18 mouse cellular contexts compared by ENCODE assay signal in genomic region chr2:75542331-75542730, GRCm38 (mm10).
DNase-seq lines count a peak whose midpoint lies in the region; ATAC-seq and TF ChIP-seq lines count a peak whose summit lies in the region.
"Had no signal": no experiment of that assay in that cellular context is flagged by ENCODE, and none has a peak within 500 bp of the region (broad histone marks: within the 10 kb centered on the region; RNA-seq: fewer than 3 reads in every experiment).

No protein-coding gene starts in this region.

- H3K4me3 ChIP-seq in forebrain, embryonic 14.5 days (ENCODE audit: low read depth, low read length) = no peak overlapping the region
- H3K4me3 ChIP-seq in forebrain, embryonic 16.5 days (replicated peaks; ENCODE audit: low read length) = no peak overlapping the region
- H3K4me3 ChIP-seq in lung, embryonic 14.5 days (ENCODE audit: low read depth, low read length) = no peak overlapping the region
- no peak overlapping the region for H3K4me3 ChIP-seq in midbrain, postnatal 0 days (ENCODE audit: low read depth, low read length)
- no peak overlapping the region for H3K4me3 ChIP-seq in midbrain, embryonic 13.5 days (replicated peaks)
- H3K4me3 ChIP-seq: embryonic facial prominence, embryonic 13.5 days; erythroblast, embryonic 14.5 days; forebrain, embryonic 10.5 days; forebrain, embryonic 15.5 days; heart, embryonic 10.5 days; hindbrain, embryonic 12.5 days had no signal

- H3K9ac ChIP-seq in forebrain, embryonic 14.5 days (ENCODE audit: low read length) = no peak overlapping the region
- no peak overlapping the region for H3K9ac ChIP-seq in forebrain, embryonic 16.5 days (replicated peaks; ENCODE audit: low read depth, low read length)
- H3K9ac ChIP-seq in lung, embryonic 14.5 days = no peak overlapping the region
- H3K9ac ChIP-seq in midbrain, postnatal 0 days (replicated peaks; ENCODE audit: low read length, poor library complexity, severe bottlenecking) = no peak overlapping the region
- no peak overlapping the region for H3K9ac ChIP-seq in midbrain, embryonic 13.5 days (replicated peaks)
- H3K9ac ChIP-seq: embryonic facial prominence, embryonic 13.5 days; forebrain, embryonic 15.5 days; hindbrain, embryonic 12.5 days had no signal

- H3K9me3 ChIP-seq in forebrain, embryonic 14.5 days (replicated peaks; ENCODE audit: control insufficient read depth, low read length) = no peaks in the 10 kb centered on the region
- H3K9me3 ChIP-seq in forebrain, embryonic 16.5 days (ENCODE audit: control insufficient read depth, low read length) = no peaks in the 10 kb centered on the region
- H3K9me3 ChIP-seq in lung, embryonic 14.5 days (ENCODE audit: low read depth, low read length) = no peaks in the 10 kb centered on the region
- H3K9me3 ChIP-seq in midbrain, postnatal 0 days (ENCODE audit: low read length) = no peaks in the 10 kb centered on the region
- H3K9me3 ChIP-seq in midbrain, embryonic 13.5 days = no peaks in the 10 kb centered on the region
- H3K9me3 ChIP-seq: embryonic facial prominence, embryonic 13.5 days; forebrain, embryonic 10.5 days; forebrain, embryonic 15.5 days; heart, embryonic 10.5 days; hindbrain, embryonic 12.5 days had no signal

- 83% methylated on average over 5 of the region's 5 CpGs for WGBS in forebrain, embryonic 14.5 days
- WGBS in forebrain, embryonic 16.5 days = 65% methylated on average over 5 of the region's 5 CpGs
- 56% methylated on average over 5 of the region's 5 CpGs for WGBS in lung, embryonic 14.5 days
- WGBS in midbrain, postnatal 0 days = 79% methylated on average over 5 of the region's 5 CpGs
- 88% methylated on average over 5 of the region's 5 CpGs for WGBS in midbrain, embryonic 13.5 days

- no peaks in the 10 kb centered on the region for H3K36me3 ChIP-seq in forebrain, embryonic 14.5 days (ENCODE audit: control insufficient read depth, insufficient read depth, low read length)
- no peaks in the 10 kb centered on the region for H3K36me3 ChIP-seq in forebrain, embryonic 16.5 days (ENCODE audit: control insufficient read depth, insufficient read depth)
- no peaks in the 10 kb centered on the region for H3K36me3 ChIP-seq in lung, embryonic 14.5 days (ENCODE audit: insufficient read depth)
- no peaks in the 10 kb centered on the region for H3K36me3 ChIP-seq in midbrain, postnatal 0 days (ENCODE audit: insufficient read depth, low read length)
- H3K36me3 ChIP-seq in midbrain, embryonic 13.5 days = no peaks in the 10 kb centered on the region
- H3K36me3 ChIP-seq: embryonic facial prominence, embryonic 13.5 days; forebrain, embryonic 10.5 days; forebrain, embryonic 15.5 days; heart, embryonic 10.5 days; hindbrain, embryonic 12.5 days had no signal

- DNase-seq in forebrain, embryonic 14.5 days (ENCODE audit: low spot score) = peak; percentile 37
- DNase-seq in lung, embryonic 14.5 days = peak; percentile 69
- DNase-seq in lung, postnatal 14 days = no peak
- DNase-seq in midbrain, postnatal 0 days (ENCODE audit: low spot score) = peak; percentile 26
- DNase-seq: adrenal gland, postnatal 10 days; cerebellum, adult 11-12 months; cerebellum, adult 9-10 months; cerebellum, postnatal 25 days; gastrocnemius, postnatal 10 days had no signal

- TF ChIP-seq CTCF in lung, embryonic 14.5 days (IDR thresholded peaks at IDR 0.05; ENCODE audit: low read depth) = no peak
- TF ChIP-seq CTCF in midbrain, postnatal 0 days (IDR thresholded peaks at IDR 0.05) = no peak

- no peaks in the 10 kb centered on the region for H3K4me1 ChIP-seq in forebrain, embryonic 14.5 days (ENCODE audit: control insufficient read depth, insufficient read depth, low read length)
- H3K4me1 ChIP-seq in forebrain, embryonic 16.5 days (replicated peaks; ENCODE audit: control insufficient read depth, insufficient read depth, low read length) = no peaks in the 10 kb centered on the region
- no peaks in the 10 kb centered on the region for H3K4me1 ChIP-seq in lung, embryonic 14.5 days (ENCODE audit: insufficient read depth)
- no peaks in the 10 kb centered on the region for H3K4me1 ChIP-seq in midbrain, postnatal 0 days (ENCODE audit: insufficient read depth, low read length)
- 0 out of 2 replicates have a peak, but pooled peaks cover 3% of the 10 kb centered on the region for H3K4me1 ChIP-seq in midbrain, embryonic 13.5 days (replicated peaks)
- H3K4me1 ChIP-seq: embryonic facial prominence, embryonic 13.5 days; forebrain, embryonic 15.5 days had no signal

- no peak for ATAC-seq in forebrain, embryonic 14.5 days
- no peak for ATAC-seq in forebrain, embryonic 16.5 days
- ATAC-seq in lung, embryonic 14.5 days (ENCODE audit: insufficient read depth) = no peak
- no peak for ATAC-seq in midbrain, postnatal 0 days (ENCODE audit: low FRiP score)
- ATAC-seq in midbrain, embryonic 13.5 days = no peak
- ATAC-seq in erythroblast, adult 5-6 weeks (replicated peaks; ENCODE audit: low FRiP score, poor library complexity, severe bottlenecking) = no peak
- ATAC-seq: forebrain, embryonic 15.5 days had no signal

- no peaks in the 10 kb centered on the region for H3K27me3 ChIP-seq in forebrain, embryonic 14.5 days (replicated peaks; ENCODE audit: control insufficient read depth, insufficient read depth, low read length)
- H3K27me3 ChIP-seq in forebrain, embryonic 16.5 days (replicated peaks; ENCODE audit: control insufficient read depth, insufficient read depth, low read length) = no peaks in the 10 kb centered on the region
- H3K27me3 ChIP-seq in lung, embryonic 14.5 days (ENCODE audit: insufficient read depth, low read length) = no peaks in the 10 kb centered on the region
- H3K27me3 ChIP-seq in midbrain, postnatal 0 days (ENCODE audit: insufficient read depth, low read length) = no peaks in the 10 kb centered on the region
- no peaks in the 10 kb centered on the region for H3K27me3 ChIP-seq in midbrain, embryonic 13.5 days
- H3K27me3 ChIP-seq: embryonic facial prominence, embryonic 13.5 days; forebrain, embryonic 15.5 days; hindbrain, embryonic 12.5 days had no signal

- no peak overlapping the region for H3K4me2 ChIP-seq in forebrain, embryonic 14.5 days (ENCODE audit: low read length)
- no peak overlapping the region for H3K4me2 ChIP-seq in forebrain, embryonic 16.5 days (ENCODE audit: low read length)
- H3K4me2 ChIP-seq in lung, embryonic 14.5 days = no peak overlapping the region
- H3K4me2 ChIP-seq in midbrain, postnatal 0 days (ENCODE audit: low read depth, low read length, poor library complexity, severe bottlenecking) = no peak overlapping the region
- no peak overlapping the region for H3K4me2 ChIP-seq in midbrain, embryonic 13.5 days (replicated peaks)
- H3K4me2 ChIP-seq: embryonic facial prominence, embryonic 13.5 days; forebrain, embryonic 15.5 days; hindbrain, embryonic 12.5 days had no signal

- H3K27ac ChIP-seq in forebrain, embryonic 14.5 days (ENCODE audit: low read depth, low read length) = no peak overlapping the region
- no peak overlapping the region for H3K27ac ChIP-seq in forebrain, embryonic 16.5 days (ENCODE audit: low read length)
- no peak overlapping the region for H3K27ac ChIP-seq in lung, embryonic 14.5 days (ENCODE audit: low read depth)
- H3K27ac ChIP-seq in midbrain, postnatal 0 days (ENCODE audit: low read depth, low read length) = no peak overlapping the region
- H3K27ac ChIP-seq in midbrain, embryonic 13.5 days = no peak overlapping the region
- H3K27ac ChIP-seq: embryonic facial prominence, embryonic 13.5 days; forebrain, embryonic 10.5 days; forebrain, embryonic 15.5 days; heart, embryonic 10.5 days; hindbrain, embryonic 12.5 days had no signal
